Mouse (Mus musculus) ES-Bruce4 (cell line): ENCODE measurements at regions not wholly inside any gene's neighbourhood (a gene's known extent, or its start where the extent isn't known, plus 50 kb on each side); places are given as distances from the start of the nearest gene placed in this dataset.

ENCODE experiments used
- CTCF ChIP-seq: IDR thresholded peaks from one replicate; pipeline ENCODE4 v1.8.1; 2011; ENCODE audit warnings: low read depth, low read length
- EP300 ChIP-seq: IDR thresholded peaks from 2 replicates; pipeline ENCODE4 v1.6.1; 2011; ENCODE audit warnings: low read depth, low read length; ENCODE audit not compliant: insufficient read depth
- POLR2A ChIP-seq: IDR thresholded peaks from one replicate; pipeline ENCODE4 v1.8.1; 2011; ENCODE audit warnings: low read length; ENCODE audit not compliant: insufficient read depth

- TF ChIP-seq CTCF (no peak), EP300 (no peak), POLR2A (no peak)
Observed at GRCm38 (mm10) chr4:91091910-91092309, 308.7 kb downstream of the Elavl2 start.
